Mouse (Mus musculus) megakaryocyte-erythroid progenitor cell, adult 5 weeks (primary cell): Measurements from ENCODE around the gene Fbxo46. TPM values are rescaled to one million over a fixed set of nuclear protein-coding genes. Genes with fewer than 3 reads are reported as not detected.

Experiments
- polyA plus RNA-seq: library from polyadenylated mRNA; stranded (reverse); fragments of >175 nt; gene quantifications from 2 replicates; pipeline ENCODE4 v1.2.3, GENCODE M21; 2012

Fbxo46 gene
- polyA plus RNA-seq: 16.3 and 20.9 TPM in 2 replicates

GRCm38 (mm10) chr7:19119631-19120429 is at the start of gene Fbxo46:
TSS of gene Fbxo46 (plus strand) at chr7:19119859.

GRCm38 (mm10) chr7:19075723-19076585 is 43.7 kb upstream of the Fbxo46 start, which contains the start of gene Dmwd:
TSS of gene Dmwd (plus strand) at chr7:19076227.

GRCm38 (mm10) chr7:19083701-19084100 is 36.0 kb upstream of the Fbxo46 start, which contains the start of gene Dmpk:
TSS of gene Dmpk (plus strand) at chr7:19083849.

GRCm38 (mm10) chr7:19094471-19094825 is 25.2 kb upstream of the Fbxo46 start, which contains the start of gene Six5:
TSS of gene Six5 (plus strand) at chr7:19094594.

GRCm38 (mm10) chr7:19118028-19118771 is 1.5 kb upstream of the Fbxo46 start, which contains the start of gene Gm4969:
TSS of gene Gm4969 (minus strand) at chr7:19118368.

GRCm38 (mm10) chr7:19148875-19149541 is 29.3 kb downstream of the Fbxo46 start, which contains the start of gene Qpctl:
TSS of gene Qpctl (minus strand) at chr7:19149291.

GRCm38 (mm10) chr7:19149626-19150025 is 30.0 kb downstream of the Fbxo46 start, which contains the start of gene Snrpd2:
TSS of gene Snrpd2 (plus strand) at chr7:19149722.

GRCm38 (mm10) chr7:19165656-19166423 is 46.2 kb downstream of the Fbxo46 start, which contains the start of gene Gipr:
TSS of gene Gipr (minus strand) at chr7:19166127.

GRCm38 (mm10) chr7:19175708-19176515 is 56.3 kb downstream of the Fbxo46 start, which contains the start of gene Eml2:
TSS of gene Eml2 (plus strand) at chr7:19176421.

Other genes with a start within 250 kb of the Fbxo46 start
- gene Pglyrp1, start 248.5 kb upstream of the Fbxo46 start, polyA plus RNA-seq: 194 and 247 TPM in 2 replicates
- 61.5 and 67.8 TPM in 2 replicates for gene Ccdc61, start 209.4 kb upstream of the Fbxo46 start, polyA plus RNA-seq
- 0.02 and 0.05 TPM in 2 replicates for gene Nova2, start 194.0 kb upstream of the Fbxo46 start, polyA plus RNA-seq
- not detected in 2 replicates for gene Nanos2, start 132.5 kb upstream of the Fbxo46 start, polyA plus RNA-seq
- 0.44 and 0.51 TPM in 2 replicates for gene Mypop, start 128.6 kb upstream of the Fbxo46 start, polyA plus RNA-seq
- 99.0 and 114 TPM in 2 replicates for gene Irf2bp1, start 115.8 kb upstream of the Fbxo46 start, polyA plus RNA-seq
- gene Foxa3, start 96.3 kb upstream of the Fbxo46 start, polyA plus RNA-seq: not detected in 2 replicates
- gene Sympk, start 95.5 kb upstream of the Fbxo46 start, polyA plus RNA-seq: 198 and 236 TPM in 2 replicates
- 0.05 TPM in 1 of 2 replicates, not detected in the other for gene Rsph6a, start 65.2 kb upstream of the Fbxo46 start, polyA plus RNA-seq
- gene Dmwd, start 43.6 kb upstream of the Fbxo46 start, polyA plus RNA-seq: 41.0 and 66.8 TPM in 2 replicates
- 13.5 and 23.0 TPM in 2 replicates for gene Dmpk, start 36.0 kb upstream of the Fbxo46 start, polyA plus RNA-seq
- 13.5 and 23.0 TPM in 2 replicates for gene Six5, start 25.3 kb upstream of the Fbxo46 start, polyA plus RNA-seq
- gene Gm4969, start 1.5 kb upstream of the Fbxo46 start, polyA plus RNA-seq: 0.06 TPM in 1 of 2 replicates, not detected in the other
- 11.6 and 14.2 TPM in 2 replicates for gene Qpctl, start 29.4 kb downstream of the Fbxo46 start, polyA plus RNA-seq
- 52.2 and 53.2 TPM in 2 replicates for gene Snrpd2, start 29.9 kb downstream of the Fbxo46 start, polyA plus RNA-seq
- 0.02 and 0.15 TPM in 2 replicates for gene Gipr, start 46.3 kb downstream of the Fbxo46 start, polyA plus RNA-seq
- 19.2 and 24.7 TPM in 2 replicates for gene Eml2, start 56.6 kb downstream of the Fbxo46 start, polyA plus RNA-seq
- 0.10 and 0.34 TPM in 2 replicates for gene Gpr4, start 92.7 kb downstream of the Fbxo46 start, polyA plus RNA-seq
- gene Opa3, start 108.5 kb downstream of the Fbxo46 start, polyA plus RNA-seq: 15.0 and 16.4 TPM in 2 replicates
- gene Vasp, start 152.0 kb downstream of the Fbxo46 start, polyA plus RNA-seq: 292 and 301 TPM in 2 replicates
- gene Ppm1n, start 160.2 kb downstream of the Fbxo46 start, polyA plus RNA-seq: 0.04 and 1.4 TPM in 2 replicates
- gene Rtn2, start 162.8 kb downstream of the Fbxo46 start, polyA plus RNA-seq: 0.21 and 0.27 TPM in 2 replicates
- 1,389 and 2,050 TPM in 2 replicates for gene Fosb, start 190.2 kb downstream of the Fbxo46 start, polyA plus RNA-seq
- 101 and 103 TPM in 2 replicates for gene Ercc1, start 224.9 kb downstream of the Fbxo46 start, polyA plus RNA-seq
- gene Cd3eap, start 239.6 kb downstream of the Fbxo46 start, polyA plus RNA-seq: 27.5 and 29.4 TPM in 2 replicates
- 25.2 and 26.0 TPM in 2 replicates for gene Ppp1r13l, start 239.9 kb downstream of the Fbxo46 start, polyA plus RNA-seq